Mouse (Mus musculus): ENCODE data around the gene Cox5a.

The Cox5a gene

GRCm38 (mm10) chr9:57525516-57525915 lies 4.4 kb downstream of the Cox5a start:
- no peak for DNase-seq (ENCODE audit: low spot score in 2 of 2)

GRCm38 (mm10) chr9:57526435-57526834 lies 5.4 kb downstream of the Cox5a start:
- no peak for DNase-seq (ENCODE audit: low spot score in 2 of 2)

GRCm38 (mm10) chr9:57531946-57532345 lies 10.9 kb downstream of the Cox5a start:
- no peak for DNase-seq (ENCODE audit: low spot score in 2 of 2)

GRCm38 (mm10) chr9:57536362-57536761 lies 15.3 kb downstream of the Cox5a start:
- no peak for DNase-seq (ENCODE audit: low spot score in 2 of 2)

GRCm38 (mm10) chr9:57537044-57537727 lies 16.1 kb downstream of the Cox5a start, which contains the start of gene Fam219b:
TSS of gene Fam219b (plus strand) at chr9:57537528.
- DNase-seq (ENCODE audit: low spot score in 2 of 2): peak; percentile 86 to 93

GRCm38 (mm10) chr9:57537728-57538181 lies 16.7 kb downstream of the Cox5a start:
- DNase-seq (ENCODE audit: low spot score in 2 of 2): no peak

- no peak for DNase-seq (ENCODE audit: low spot score in 2 of 2)
Measured at GRCm38 (mm10) chr9:57539550-57539949, 18.5 kb downstream of the Cox5a start.

- DNase-seq (ENCODE audit: low spot score in 2 of 2): peak in 1 of 2 experiments; percentile 72
Measured at GRCm38 (mm10) chr9:57541312-57541711, 20.2 kb downstream of the Cox5a start.

GRCm38 (mm10) chr9:57543951-57544350 lies 22.9 kb downstream of the Cox5a start:
- DNase-seq (ENCODE audit: low spot score in 2 of 2): no peak

- no peak for DNase-seq (ENCODE audit: low spot score in 2 of 2)
Measured at GRCm38 (mm10) chr9:57547287-57547686, 26.2 kb downstream of the Cox5a start.

- no peak for DNase-seq (ENCODE audit: low spot score in 2 of 2)
Measured at GRCm38 (mm10) chr9:57547869-57548268, 26.8 kb downstream of the Cox5a start.

- no peak for DNase-seq (ENCODE audit: low spot score in 2 of 2)
Measured at GRCm38 (mm10) chr9:57549186-57549585, 28.1 kb downstream of the Cox5a start.

GRCm38 (mm10) chr9:57550126-57550862 lies 29.2 kb downstream of the Cox5a start:
- no peak for DNase-seq (ENCODE audit: low spot score in 2 of 2)

GRCm38 (mm10) chr9:57552139-57552887 lies 31.2 kb downstream of the Cox5a start, which contains the start of gene Mpi:
TSS of gene Mpi (minus strand) at chr9:57552763.
- peak in 1 of 2 experiments; percentile 63 for DNase-seq (ENCODE audit: low spot score in 2 of 2)

- DNase-seq (ENCODE audit: low spot score in 2 of 2): no peak
Measured at GRCm38 (mm10) chr9:57553119-57553518, 32.0 kb downstream of the Cox5a start.

GRCm38 (mm10) chr9:57554753-57555152 lies 33.7 kb downstream of the Cox5a start:
- DNase-seq (ENCODE audit: low spot score in 2 of 2): no peak

- no peak for DNase-seq (ENCODE audit: low spot score in 2 of 2)
Measured at GRCm38 (mm10) chr9:57557215-57557614, 36.1 kb downstream of the Cox5a start.

GRCm38 (mm10) chr9:57558625-57559024 lies 37.6 kb downstream of the Cox5a start:
- no peak for DNase-seq (ENCODE audit: low spot score in 2 of 2)

GRCm38 (mm10) chr9:57559568-57559967 lies 38.5 kb downstream of the Cox5a start:
- no peak for DNase-seq (ENCODE audit: low spot score in 2 of 2)

GRCm38 (mm10) chr9:57560263-57560662 lies 39.2 kb downstream of the Cox5a start:
- DNase-seq (ENCODE audit: low spot score in 2 of 2): no peak

- peak; percentile 93 to 94 for DNase-seq (ENCODE audit: low spot score in 2 of 2)
Measured at GRCm38 (mm10) chr9:57560861-57561710, 40.0 kb downstream of the Cox5a start, which contains the start of gene Scamp2. TSS of gene Scamp2 (plus strand) at chr9:57560943.
